Mouse (Mus musculus): Measurements from ENCODE around the gene Olfr474. TPM values are rescaled to one million over a fixed set of nuclear protein-coding genes. Genes with fewer than 3 reads are reported as not detected.
"Not testable (repeated sequence)": the region's sequence is repeated elsewhere in the genome, so short reads cannot be mapped to it uniquely, and the experiment has no call there.

The Olfr474 gene
- not detected for total RNA-seq (2021)
- long read RNA-seq, experiment 1 = 0 reads
- long read RNA-seq, experiment 2 = 0 reads

GRCm38 (mm10) chr7:107954343-107954742 lies at the start of gene Olfr474:
Gene Olfr474 (plus strand): TSS chr7:107954643.
- DNase-seq (ENCODE audit: low spot score in 2 of 2) = no peak

GRCm38 (mm10) chr7:107930146-107930545 lies 24.3 kb upstream of the Olfr474 start, which contains the start of gene Olfr473:
Gene Olfr473 (plus strand): TSS chr7:107930446.
- no peak for DNase-seq (ENCODE audit: low spot score in 2 of 2)

- DNase-seq (ENCODE audit: low spot score in 2 of 2) = not testable (repeated sequence)
Measured at GRCm38 (mm10) chr7:107952539-107952938, 1.9 kb upstream of the Olfr474 start.

- no peak for DNase-seq (ENCODE audit: low spot score in 2 of 2)
Measured at GRCm38 (mm10) chr7:107964503-107964902, 10.1 kb downstream of the Olfr474 start, which contains the start of gene Olfr476. Gene Olfr476 (plus strand): TSS chr7:107964803.

- DNase-seq (ENCODE audit: low spot score in 2 of 2) = no peak
Measured at GRCm38 (mm10) chr7:107986393-107986792, 31.9 kb downstream of the Olfr474 start, which contains the start of gene Olfr477. Gene Olfr477 (plus strand): TSS chr7:107986693.

Other genes starting within 250 kb of the Olfr474 start
- not detected for gene Cyb5r2, start 196.6 kb upstream of the Olfr474 start, total RNA-seq (2021)
- not detected for gene Ovch2, start 153.4 kb upstream of the Olfr474 start, total RNA-seq (2021)
- gene Olfr467, start 142.4 kb upstream of the Olfr474 start, total RNA-seq (2021) = not detected
- not detected for gene Olfr469, start 129.1 kb upstream of the Olfr474 start, total RNA-seq (2021)
- not detected for gene Olfr470, start 107.2 kb upstream of the Olfr474 start, total RNA-seq (2021)
- not detected for gene Olfr472, start 56.7 kb upstream of the Olfr474 start, total RNA-seq (2021)
- not detected for gene Olfr473, start 24.2 kb upstream of the Olfr474 start, total RNA-seq (2021)
- gene Olfr476, start 10.2 kb downstream of the Olfr474 start, total RNA-seq (2021) = not detected
- not detected for gene Olfr477, start 32.0 kb downstream of the Olfr474 start, total RNA-seq (2021)
- gene Olfr478, start 79.3 kb downstream of the Olfr474 start, total RNA-seq (2021) = not detected
- not detected for gene Olfr479, start 96.0 kb downstream of the Olfr474 start, total RNA-seq (2021)
- not detected for gene Olfr480, start 112.7 kb downstream of the Olfr474 start, total RNA-seq (2021)
- gene Olfr481, start 125.2 kb downstream of the Olfr474 start, total RNA-seq (2021) = not detected
- gene Olfr482, start 142.9 kb downstream of the Olfr474 start, total RNA-seq (2021) = 1 to 10 TPM; 2.4 to 2.6 TPM
- not detected for gene Olfr483, start 146.2 kb downstream of the Olfr474 start, total RNA-seq (2021)
- not detected for gene Olfr484, start 172.8 kb downstream of the Olfr474 start, total RNA-seq (2021)
- not detected for gene Olfr485, start 205.2 kb downstream of the Olfr474 start, total RNA-seq (2021)
- gene Olfr486, start 218.1 kb downstream of the Olfr474 start, total RNA-seq (2021) = not detected